Mouse (Mus musculus) telencephalon, adult 2 months (tissue): ENCODE results near the gene Ugt1a1.
"Not testable (repeated sequence)": the region's sequence is repeated elsewhere in the genome, so short reads cannot be mapped to it uniquely, and the experiment has no call there.

Experiments used
- DNase-seq: peaks from one replicate; pipeline ENCODE4 v3.0.0-alpha.2; 2011; ENCODE audit warnings: low read depth, low spot score

The Ugt1a1 gene

DNA sequence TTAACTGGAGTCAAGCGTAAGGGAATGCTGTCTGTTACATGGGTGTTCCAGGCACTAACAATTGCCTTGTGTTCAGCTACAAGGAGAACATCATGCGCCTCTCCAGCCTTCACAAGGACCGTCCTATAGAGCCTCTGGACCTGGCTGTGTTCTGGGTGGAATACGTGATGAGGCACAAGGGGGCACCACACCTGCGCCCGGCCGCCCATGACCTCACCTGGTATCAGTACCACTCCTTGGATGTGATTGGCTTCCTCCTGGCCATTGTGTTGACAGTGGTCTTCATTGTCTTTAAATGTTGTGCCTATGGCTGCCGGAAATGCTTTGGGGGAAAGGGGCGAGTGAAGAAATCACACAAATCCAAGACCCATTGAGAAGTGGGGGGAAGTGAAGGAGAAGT lies 6.3 kb downstream of the Ugt1a1 start:
- DNase-seq: no peak

DNA sequence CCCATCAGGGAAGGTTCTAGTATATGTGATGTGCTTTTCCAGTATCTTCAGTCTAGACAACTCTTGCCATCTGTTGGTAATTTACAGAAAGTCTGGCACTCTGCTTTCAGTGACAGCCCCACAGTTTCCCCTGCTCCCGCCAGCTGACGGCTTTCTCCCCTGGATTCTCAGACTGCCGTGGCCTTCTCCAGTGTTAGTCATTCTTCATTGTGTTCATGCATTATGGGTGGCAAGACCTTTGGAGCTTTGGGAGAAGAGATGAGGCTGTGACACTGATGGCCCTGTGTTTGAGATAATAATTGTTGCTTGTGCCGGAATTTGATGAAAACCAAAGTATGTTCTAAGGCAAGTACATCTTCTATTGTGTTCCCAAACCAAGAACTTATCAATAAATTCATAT lies 6.8 kb downstream of the Ugt1a1 start:
- no peak for DNase-seq

GRCm38 (mm10) chr1:88219054-88219453 lies 7.3 kb downstream of the Ugt1a1 start:
- DNase-seq: no peak

DNA sequence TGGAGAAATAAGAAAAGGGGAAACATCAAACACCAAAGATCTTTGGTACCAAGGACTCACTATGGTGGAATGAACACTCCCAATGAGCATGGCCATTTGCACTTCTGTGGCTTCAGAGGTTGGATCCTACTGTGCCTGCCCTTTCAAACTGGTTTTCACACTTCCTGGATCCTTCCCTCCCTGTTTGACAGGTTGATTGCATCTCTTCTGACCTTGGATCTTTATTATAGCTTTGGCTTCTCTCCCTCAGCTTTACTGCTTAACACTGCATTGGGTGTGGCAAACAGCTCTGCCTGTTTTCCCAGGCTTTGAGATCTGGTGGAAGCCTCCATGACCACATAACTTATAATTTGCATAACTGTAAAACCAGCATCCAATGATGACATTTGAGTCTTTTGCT lies 8.6 kb downstream of the Ugt1a1 start:
- DNase-seq: no peak

- no peak for DNase-seq
Measured at GRCm38 (mm10) chr1:88222216-88222615, 10.5 kb downstream of the Ugt1a1 start.

GRCm38 (mm10) chr1:88223011-88223515 lies 11.3 kb downstream of the Ugt1a1 start:
- DNase-seq: not testable (repeated sequence)

- DNase-seq: no peak
Measured at GRCm38 (mm10) chr1:88223591-88223990, 11.8 kb downstream of the Ugt1a1 start.

DNA sequence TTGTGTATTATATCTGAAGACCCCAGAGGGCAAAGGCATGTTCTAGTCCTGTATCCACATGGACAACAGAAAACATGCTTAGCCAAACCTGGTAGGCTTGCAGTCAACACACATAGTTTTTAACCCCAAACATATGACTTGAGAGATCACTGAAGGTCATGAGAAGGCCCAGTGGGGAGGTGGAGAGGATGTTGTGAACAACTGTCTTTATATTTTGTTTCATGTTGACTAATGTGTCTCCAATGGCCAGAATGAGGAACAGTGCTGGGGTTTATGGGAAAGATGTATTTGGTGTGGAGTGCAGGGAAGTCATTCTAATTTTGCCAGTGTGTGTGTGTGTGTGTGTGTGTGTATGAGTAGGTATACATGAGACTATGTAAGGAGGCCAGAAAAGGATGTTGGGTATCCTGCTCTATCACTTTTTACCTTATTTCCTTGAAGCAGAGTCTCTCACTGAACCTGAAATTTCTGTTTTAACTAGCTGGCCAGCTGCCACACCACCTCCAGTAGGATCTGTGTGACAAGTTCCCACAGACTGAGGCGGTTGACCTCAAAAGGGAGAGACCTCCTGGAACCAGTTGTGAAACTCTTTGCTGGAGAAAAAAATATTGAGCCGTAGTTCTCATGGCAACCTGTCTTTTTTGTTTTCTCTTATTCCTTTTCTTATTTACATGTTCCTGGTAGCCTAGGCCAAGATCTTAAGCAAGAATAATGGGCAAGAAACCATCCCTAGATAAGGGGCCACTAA lies 12.4 kb downstream of the Ugt1a1 start:
- no peak for DNase-seq

DNA sequence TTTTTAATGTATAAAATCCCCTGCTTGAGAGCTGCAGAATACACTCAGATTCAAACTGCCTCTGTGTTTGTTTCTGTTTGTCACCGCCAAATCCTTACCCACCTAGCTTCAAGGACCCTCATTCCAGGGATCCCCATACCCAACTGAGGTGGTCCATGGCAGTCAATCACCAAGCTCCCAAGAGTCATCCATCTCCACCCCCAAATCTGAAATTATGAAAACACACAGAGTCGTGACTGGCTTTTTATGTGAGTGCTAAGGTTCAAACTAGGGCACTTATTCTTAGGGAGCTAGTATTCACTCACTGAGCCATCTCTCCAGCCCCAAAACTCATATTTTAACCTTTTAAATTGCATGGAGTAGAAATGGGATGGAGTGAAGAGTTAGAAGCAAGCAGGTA lies 13.5 kb downstream of the Ugt1a1 start:
- DNase-seq: not testable (repeated sequence)

DNA sequence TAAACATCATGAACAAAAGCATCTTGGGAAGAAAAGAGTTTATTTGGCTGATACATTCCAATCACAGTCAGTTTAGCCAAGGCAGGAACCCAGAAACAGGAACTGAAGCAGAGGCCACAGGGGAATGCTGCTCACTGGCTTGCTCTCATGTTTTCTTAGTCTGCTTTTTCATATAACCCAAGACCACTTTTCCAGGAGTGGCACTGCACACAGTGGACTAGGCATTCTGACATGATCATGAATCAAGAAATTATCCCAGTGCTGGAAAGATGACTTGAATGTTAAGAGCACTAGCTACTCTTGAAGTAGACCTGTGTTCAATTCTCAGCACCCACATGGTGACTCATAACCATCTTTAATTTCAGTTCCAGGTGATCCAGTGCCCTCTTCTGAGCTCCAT lies 14.0 kb downstream of the Ugt1a1 start:
- no peak for DNase-seq

GRCm38 (mm10) chr1:88226670-88227379 lies 15.1 kb downstream of the Ugt1a1 start, which contains the start of gene Mroh2a:
Mroh2a (plus strand) TSS chr1:88226986.
- peak; percentile 31 for DNase-seq

- no peak for DNase-seq
Measured at GRCm38 (mm10) chr1:88227482-88227881, 15.7 kb downstream of the Ugt1a1 start.

DNA sequence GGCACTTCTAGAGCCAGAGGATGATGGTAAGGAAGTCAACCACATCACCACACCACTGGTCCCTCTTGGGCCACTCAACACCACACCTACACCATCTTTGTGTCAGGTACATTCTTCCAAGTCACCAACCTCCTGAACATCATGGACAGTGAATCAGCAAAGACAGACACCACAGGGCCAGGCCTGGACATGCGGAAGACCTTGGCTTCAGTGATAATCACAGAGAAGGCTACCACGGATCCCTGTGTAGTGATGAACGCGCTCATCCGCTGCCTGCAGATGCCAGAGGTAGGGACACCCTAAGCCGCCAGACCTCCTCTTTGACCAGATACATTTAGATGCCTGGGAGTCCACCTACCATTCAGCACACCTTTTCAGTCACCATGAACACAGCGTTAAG lies 16.4 kb downstream of the Ugt1a1 start:
- DNase-seq: no peak

DNA sequence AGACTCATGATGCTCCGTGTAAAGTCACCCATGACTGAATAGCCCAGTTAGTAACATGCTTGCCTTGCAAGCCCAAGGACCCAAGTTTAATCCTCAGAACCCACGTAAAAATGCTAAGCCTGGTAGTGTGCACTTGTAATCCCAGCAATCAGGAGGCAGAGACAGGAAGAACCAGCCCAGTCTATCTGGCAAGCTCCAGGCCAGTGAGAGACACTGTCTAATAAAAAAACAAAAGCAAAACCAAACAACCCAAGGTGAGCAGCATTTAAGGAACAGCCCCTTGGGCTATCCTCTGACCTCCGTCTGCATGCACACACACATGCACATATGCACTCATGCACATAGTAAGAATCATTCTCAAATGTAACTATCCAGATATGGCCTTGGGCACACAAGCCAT lies 17.8 kb downstream of the Ugt1a1 start:
- DNase-seq: no peak

GRCm38 (mm10) chr1:88229986-88230385 lies 18.2 kb downstream of the Ugt1a1 start:
- DNase-seq: no peak

GRCm38 (mm10) chr1:88230421-88230820 lies 18.7 kb downstream of the Ugt1a1 start:
- DNase-seq: no peak

DNA sequence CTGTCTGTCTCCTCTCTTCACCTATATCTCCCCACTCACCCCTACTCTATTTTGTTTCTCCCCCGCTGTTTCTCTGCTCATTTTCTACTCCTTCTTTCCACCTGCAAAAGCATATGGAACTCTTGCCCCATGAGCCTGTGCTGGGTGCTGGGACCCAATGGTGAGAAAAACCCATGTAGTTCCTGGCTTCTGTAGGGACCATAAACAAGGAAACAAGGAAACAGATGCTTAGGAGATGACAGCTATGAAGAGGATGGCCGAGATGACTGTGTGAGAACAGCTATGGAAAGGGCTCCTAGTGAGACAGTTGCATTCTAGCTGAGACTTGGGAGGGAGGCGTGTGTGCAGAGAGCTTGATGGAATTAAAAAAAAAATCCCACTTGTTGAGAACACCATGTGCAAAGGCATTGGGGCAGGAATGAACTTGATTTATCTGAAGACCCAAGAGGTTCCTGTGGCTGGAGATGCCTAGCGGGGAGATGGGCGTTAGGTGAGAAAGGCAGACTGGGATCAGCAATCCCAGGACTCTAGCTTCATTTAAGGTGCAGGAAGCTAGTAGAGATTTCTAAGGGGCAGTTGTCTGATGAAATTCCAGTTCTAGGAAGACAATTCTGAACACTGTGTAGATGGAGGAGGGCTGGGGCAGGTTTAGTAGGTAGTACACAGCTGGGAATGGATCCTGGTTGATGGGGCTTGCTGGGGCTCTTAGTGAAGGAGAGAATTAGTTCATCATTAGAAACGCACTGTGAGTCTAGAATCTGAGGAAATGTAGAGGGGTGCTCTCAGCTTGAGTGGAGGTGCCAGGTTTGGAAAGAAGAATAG lies 19.4 kb downstream of the Ugt1a1 start:
- no peak for DNase-seq

DNA sequence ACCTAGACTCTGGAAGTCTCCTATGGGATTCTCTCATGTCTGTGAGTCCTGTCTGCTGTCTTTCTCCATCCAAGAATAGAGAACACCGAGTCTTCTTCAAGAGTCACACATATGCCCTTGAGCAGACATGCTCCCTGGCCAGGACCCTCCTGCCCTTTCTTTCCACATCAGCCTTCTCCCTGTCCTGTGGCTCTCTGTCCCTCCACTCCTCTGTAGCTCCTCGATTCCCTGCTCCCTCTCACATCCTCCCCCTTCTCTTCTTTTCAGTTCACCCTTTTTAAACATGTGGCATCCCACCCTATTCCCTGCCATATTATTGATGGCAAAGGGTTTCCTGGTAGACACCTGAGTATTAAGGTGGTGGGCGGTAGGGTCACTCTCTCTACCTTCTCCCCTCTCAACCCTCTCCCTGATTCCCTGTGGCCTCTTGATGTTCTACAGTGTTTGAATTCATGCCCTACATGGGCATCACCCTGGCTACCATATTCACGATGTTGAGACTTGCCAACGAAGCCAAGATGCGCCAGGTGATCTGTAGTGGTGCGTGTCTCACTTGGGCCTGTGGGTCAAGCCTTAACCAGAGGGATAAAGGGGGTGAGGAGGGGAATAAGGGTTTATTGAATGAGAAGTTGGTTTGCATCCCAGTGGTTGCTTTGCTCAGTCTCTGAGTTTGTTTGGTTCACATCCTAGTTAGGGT lies 20.2 kb downstream of the Ugt1a1 start:
- no peak for DNase-seq

- DNase-seq: no peak
Measured at GRCm38 (mm10) chr1:88232664-88233380, 21.1 kb downstream of the Ugt1a1 start.

DNA sequence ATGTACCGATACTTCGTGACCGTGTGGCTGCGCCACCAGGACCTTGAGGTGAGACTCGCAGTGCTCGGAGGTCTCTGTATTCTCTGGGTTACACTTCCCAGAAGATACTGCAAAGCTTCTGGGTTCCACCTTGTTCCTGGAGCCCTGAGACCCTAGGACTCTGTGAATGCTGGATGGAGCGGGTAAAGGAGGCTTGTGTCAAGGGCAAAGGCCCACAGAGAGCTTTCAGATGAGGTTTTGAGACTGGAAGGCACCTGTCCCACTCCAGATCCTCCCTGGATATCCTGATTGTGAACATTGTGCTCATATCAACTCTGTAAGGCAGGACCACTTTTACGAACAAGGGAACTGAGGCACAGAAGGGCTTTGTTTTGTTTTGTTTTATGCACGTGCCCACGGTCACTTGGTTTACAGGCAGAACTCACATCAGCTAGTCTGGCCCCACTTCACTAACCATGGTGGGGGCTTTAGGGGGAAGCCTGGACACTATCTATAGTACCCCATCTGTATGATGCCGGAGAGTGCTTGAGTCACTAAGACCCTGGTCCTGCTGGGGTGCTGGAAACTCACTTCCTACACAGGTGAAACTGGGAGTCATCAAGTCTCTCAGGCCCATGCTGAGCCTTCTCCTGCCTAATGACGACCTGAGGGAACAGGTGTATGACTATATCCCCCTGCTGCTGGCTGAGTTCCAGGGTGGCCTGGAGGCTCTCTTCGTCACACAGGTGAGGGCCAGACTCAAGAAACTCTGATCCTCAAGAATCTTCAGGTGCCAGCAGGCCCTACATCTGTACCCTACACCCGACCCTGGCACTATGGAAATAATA lies 21.9 kb downstream of the Ugt1a1 start:
- DNase-seq: no peak
